Mouse (Mus musculus) neural tube, embryonic 13.5 days (tissue): ENCODE results near the gene Rsu1. TPM values are rescaled to one million over a fixed set of nuclear protein-coding genes. Genes with fewer than 3 reads are reported as not detected.

Experiments
- ATAC-seq: fragments of 200-750 bp; cut with Nextera tagmentation; 2 replicates; pipeline ENCODE4 v1.8.0; 2017; ENCODE audit warnings: low read depth, mild to moderate bottlenecking, moderate TSS enrichment, moderate library complexity
- H3K27ac ChIP-seq: fragments of 300-500 bp; sonication (generic); replicated peaks from 2 replicates; pipeline ENCODE4 v1.5.1; 2015; ENCODE audit warnings: moderate library complexity, mild to moderate bottlenecking, inconsistent platforms
- H3K27me3 ChIP-seq: fragments of 300-500 bp; sonication (generic); 2 replicates; pipeline ENCODE4 v1.6.1; 2015; ENCODE audit warnings: mild to moderate bottlenecking, inconsistent platforms
- H3K36me3 ChIP-seq: fragments of 300-500 bp; sonication (generic); 2 replicates; pipeline ENCODE4 v1.6.1; 2015; ENCODE audit warnings: mild to moderate bottlenecking, inconsistent platforms
- H3K4me1 ChIP-seq: fragments of 300-500 bp; sonication (generic); replicated peaks from 2 replicates; pipeline ENCODE4 v1.6.1; 2015; ENCODE audit warnings: inconsistent platforms
- H3K4me2 ChIP-seq: fragments of 300-500 bp; sonication (generic); 2 replicates; pipeline ENCODE4 v1.6.1; 2015; ENCODE audit warnings: inconsistent platforms, mild to moderate bottlenecking, moderate library complexity
- H3K4me3 ChIP-seq: fragments of 300-500 bp; sonication (generic); 2 replicates; pipeline ENCODE4 v1.5.1; 2015; ENCODE audit warnings: mild to moderate bottlenecking, inconsistent platforms
- H3K9ac ChIP-seq: fragments of 300-500 bp; sonication (generic); 2 replicates; pipeline ENCODE4 v1.6.1; 2015; ENCODE audit warnings: moderate library complexity, mild to moderate bottlenecking, inconsistent platforms
- H3K9me3 ChIP-seq: fragments of 300-500 bp; sonication (generic); 2 replicates; pipeline ENCODE4 v1.6.1; 2016; ENCODE audit warnings: inconsistent platforms
- WGBS: fragments of 180-500 bp; shearing (Covaris S2); methylation state at CpG from one replicate; pipeline ENCODE4 v1.1.7; 2015; 5-methylcytosine and 5-hydroxymethylcytosine counted together
- polyA plus RNA-seq: library from polyadenylated mRNA; unstranded; fragments of >200 nt; fragmentation: Nextera tagmentation; extraction: Ambion mirVana; gene quantifications from 2 replicates; pipeline ENCODE4 v1.2.1, GENCODE M21; 2015

Gene Rsu1
- polyA plus RNA-seq, 1 experiment from 2014 or later = 68.4 TPM

GRCm38 (mm10) chr2:13258606-13259005 lies 12.6 kb downstream of the Rsu1 start:
- 86% methylated on average over 2 of the region's 2 CpGs for WGBS
- ATAC-seq = no peak
- Histone ChIP-seq H3K4me1 (no peaks in the 10 kb centered on the region), H3K9me3 (peaks cover 7% of the 10 kb centered on the region), H3K4me2 (no peak overlapping the region), H3K36me3 (peaks cover 6% of the 10 kb centered on the region), H3K27me3 (no peaks in the 10 kb centered on the region), H3K9ac (no peak overlapping the region), H3K4me3 (no peak overlapping the region), H3K27ac (no peak overlapping the region)

GRCm38 (mm10) chr2:13240711-13241110 lies 30.5 kb downstream of the Rsu1 start:
- no peak overlapping the region for H3K4me3 ChIP-seq
- H3K27me3 ChIP-seq = no peaks in the 10 kb centered on the region
- no peaks in the 10 kb centered on the region for H3K9me3 ChIP-seq
- 34% methylated on average over 9 of the region's 9 CpGs for WGBS
- peaks cover 9% of the 10 kb centered on the region; the same call in 1 of the 2 replicates for H3K4me1 ChIP-seq
- H3K9ac ChIP-seq = no peak overlapping the region
- no peaks in the 10 kb centered on the region for H3K36me3 ChIP-seq
- H3K4me2 ChIP-seq = no peak overlapping the region
- H3K27ac ChIP-seq = no peak overlapping the region
- no peak for ATAC-seq

- Histone ChIP-seq H3K27me3 (no peaks in the 10 kb centered on the region), H3K4me1 (peaks cover 24% of the 10 kb centered on the region), H3K9ac (no peak overlapping the region), H3K4me2 (no peak overlapping the region), H3K36me3 (no peaks in the 10 kb centered on the region), H3K9me3 (no peaks in the 10 kb centered on the region), H3K4me3 (no peak overlapping the region), H3K27ac (no peak overlapping the region)
- WGBS = 69% methylated on average over 8 of the region's 8 CpGs
- ATAC-seq = peak; percentile 44; the same call in 1 of the 2 replicates
These were observed 33.9 kb downstream of the Rsu1 start for GRCm38 (mm10) chr2:13237140-13237901.

- 62% methylated on average over 5 of the region's 5 CpGs for WGBS
- ATAC-seq = no peak
- no peak overlapping the region; the same call in 1 of the 2 replicates for H3K9ac ChIP-seq
- no peaks in the 10 kb centered on the region for H3K27me3 ChIP-seq
- no peaks in the 10 kb centered on the region for H3K36me3 ChIP-seq
- H3K4me1 ChIP-seq = peaks cover 24% of the 10 kb centered on the region
- H3K27ac ChIP-seq = no peak overlapping the region
- no peak overlapping the region for H3K4me3 ChIP-seq
- H3K9me3 ChIP-seq = no peaks in the 10 kb centered on the region
- no peak overlapping the region for H3K4me2 ChIP-seq
These were observed 35.5 kb downstream of the Rsu1 start for GRCm38 (mm10) chr2:13235696-13236095.

- Histone ChIP-seq H3K27ac (no peak overlapping the region), H3K36me3 (no peaks in the 10 kb centered on the region), H3K4me2 (no peak overlapping the region), H3K9ac (no peak overlapping the region), H3K4me1 (peaks cover 24% of the 10 kb centered on the region), H3K4me3 (no peak overlapping the region), H3K27me3 (no peaks in the 10 kb centered on the region), H3K9me3 (no peaks in the 10 kb centered on the region)
- ATAC-seq = no peak
- WGBS = 87% methylated on average over 10 of the region's 10 CpGs
These were observed 36.4 kb downstream of the Rsu1 start for GRCm38 (mm10) chr2:13234796-13235195.

- no peak overlapping the region for H3K4me3 ChIP-seq
- no peak overlapping the region for H3K4me2 ChIP-seq
- no peak overlapping the region for H3K9ac ChIP-seq
- H3K27me3 ChIP-seq = no peaks in the 10 kb centered on the region
- 0 out of 2 replicates have a peak overlapping the region, but pooled peaks have one; percentile 10 for H3K27ac ChIP-seq
- peaks cover 24% of the 10 kb centered on the region for H3K4me1 ChIP-seq
- no peak for ATAC-seq
- H3K36me3 ChIP-seq = no peaks in the 10 kb centered on the region
- 12% methylated on average over 7 of the region's 7 CpGs for WGBS
- H3K9me3 ChIP-seq = no peaks in the 10 kb centered on the region
These were observed 37.3 kb downstream of the Rsu1 start for GRCm38 (mm10) chr2:13233902-13234301.

GRCm38 (mm10) chr2:13233254-13233835 lies 37.9 kb downstream of the Rsu1 start:
- Histone ChIP-seq H3K9ac (no peak overlapping the region), H3K27ac (no peak overlapping the region), H3K27me3 (no peaks in the 10 kb centered on the region), H3K36me3 (no peaks in the 10 kb centered on the region), H3K4me3 (no peak overlapping the region), H3K9me3 (no peaks in the 10 kb centered on the region), H3K4me2 (no peak overlapping the region), H3K4me1 (peaks cover 24% of the 10 kb centered on the region)
- ATAC-seq = no peak
- 67% methylated on average over 12 of the region's 12 CpGs for WGBS

GRCm38 (mm10) chr2:13232305-13232704 lies 38.9 kb downstream of the Rsu1 start:
- H3K36me3 ChIP-seq = no peaks in the 10 kb centered on the region
- H3K27me3 ChIP-seq = no peaks in the 10 kb centered on the region
- WGBS = 81% methylated on average over 6 of the region's 6 CpGs
- no peak overlapping the region for H3K4me2 ChIP-seq
- H3K4me1 ChIP-seq = peaks cover 24% of the 10 kb centered on the region
- no peak overlapping the region for H3K4me3 ChIP-seq
- no peak overlapping the region for H3K27ac ChIP-seq
- no peak for ATAC-seq
- no peaks in the 10 kb centered on the region for H3K9me3 ChIP-seq
- no peak overlapping the region for H3K9ac ChIP-seq

- no peaks in the 10 kb centered on the region for H3K27me3 ChIP-seq
- no peak for ATAC-seq
- 92% methylated on average over 3 of the region's 3 CpGs for WGBS
- no peak overlapping the region for H3K27ac ChIP-seq
- no peaks in the 10 kb centered on the region for H3K9me3 ChIP-seq
- no peak overlapping the region for H3K9ac ChIP-seq
- no peak overlapping the region for H3K4me2 ChIP-seq
- H3K36me3 ChIP-seq = no peaks in the 10 kb centered on the region
- no peak overlapping the region for H3K4me3 ChIP-seq
- H3K4me1 ChIP-seq = peaks cover 23% of the 10 kb centered on the region
These were observed 41.5 kb downstream of the Rsu1 start for GRCm38 (mm10) chr2:13229686-13230085.

GRCm38 (mm10) chr2:13226031-13226430 lies 45.2 kb downstream of the Rsu1 start:
- Histone ChIP-seq H3K27me3 (no peaks in the 10 kb centered on the region), H3K4me1 (peaks cover 11% of the 10 kb centered on the region), H3K27ac (no peak overlapping the region), H3K9ac (no peak overlapping the region), H3K4me2 (no peak overlapping the region), H3K36me3 (no peaks in the 10 kb centered on the region), H3K4me3 (no peak overlapping the region), H3K9me3 (no peaks in the 10 kb centered on the region)
- 80% methylated on average over 4 of the region's 4 CpGs for WGBS
- ATAC-seq = no peak

GRCm38 (mm10) chr2:13224546-13224945 lies 46.7 kb downstream of the Rsu1 start:
- no peak for ATAC-seq
- H3K27ac ChIP-seq = no peak overlapping the region
- H3K4me3 ChIP-seq = no peak overlapping the region
- no peak overlapping the region for H3K4me2 ChIP-seq
- no peak overlapping the region for H3K9ac ChIP-seq
- H3K9me3 ChIP-seq = no peaks in the 10 kb centered on the region
- peaks cover 11% of the 10 kb centered on the region for H3K4me1 ChIP-seq
- WGBS = 93% methylated on average over 3 of the region's 3 CpGs
- no peaks in the 10 kb centered on the region for H3K36me3 ChIP-seq
- H3K27me3 ChIP-seq = no peaks in the 10 kb centered on the region

- no peak for ATAC-seq
- Histone ChIP-seq H3K9me3 (no peaks in the 10 kb centered on the region), H3K4me3 (no peak overlapping the region), H3K27ac (no peak overlapping the region), H3K36me3 (no peaks in the 10 kb centered on the region), H3K9ac (no peak overlapping the region), H3K4me2 (no peak overlapping the region), H3K4me1 (peaks cover 11% of the 10 kb centered on the region), H3K27me3 (no peaks in the 10 kb centered on the region)
- 92% methylated on average over 4 of the region's 4 CpGs for WGBS
These were observed 47.8 kb downstream of the Rsu1 start for GRCm38 (mm10) chr2:13223451-13223850.
